Mouse (Mus musculus) heart, postnatal 0 days (tissue): ENCODE measurements around the gene Gm37240. TPM values are rescaled to one million over a fixed set of nuclear protein-coding genes. Genes with fewer than 3 reads are reported as not detected.
A peak's percentile ranks its signal among the peaks of the same experiment; 100 is the strongest.

Experiments used
- ATAC-seq: fragments of 200-750 bp; cut with Nextera tagmentation; 2 replicates; pipeline ENCODE4 v1.8.0; 2017; ENCODE audit warnings: low read depth, moderate number of reproducible peaks, moderate library complexity; ENCODE audit not compliant: insufficient read depth
- DNase-seq: peaks from one replicate; pipeline ENCODE4 v3.0.0-alpha.2; 2016; ENCODE audit warnings: low spot score
- H3K27ac ChIP-seq: fragments of 300-500 bp; sonication (generic); 2 replicates; pipeline ENCODE4 v1.5.1; 2014; ENCODE audit warnings: low read depth, mild to moderate bottlenecking
- H3K27me3 ChIP-seq: fragments of 300-500 bp; sonication (generic); 2 replicates; pipeline ENCODE4 v1.6.1; 2014; ENCODE audit warnings: low read length, mixed read lengths; ENCODE audit not compliant: control insufficient read depth, insufficient read depth
- H3K36me3 ChIP-seq: fragments of 300-500 bp; sonication (generic); replicated peaks from 2 replicates; pipeline ENCODE4 v1.6.1; 2014; ENCODE audit warnings: low read length, mixed read lengths; ENCODE audit not compliant: control insufficient read depth, insufficient read depth
- H3K4me1 ChIP-seq: fragments of 300-500 bp; sonication (generic); 2 replicates; pipeline ENCODE4 v1.6.1; 2014; ENCODE audit warnings: antibody characterized with exemption; ENCODE audit not compliant: control insufficient read depth, insufficient read depth
- H3K4me2 ChIP-seq: fragments of 300-500 bp; sonication (generic); 2 replicates; pipeline ENCODE4 v1.6.1; 2014; ENCODE audit warnings: low read depth, mild to moderate bottlenecking, low read length, moderate library complexity
- H3K4me3 ChIP-seq: fragments of 300-500 bp; sonication (generic); 2 replicates; pipeline ENCODE4 v1.5.1; 2014; ENCODE audit warnings: low read depth, low read length
- H3K9ac ChIP-seq: fragments of 300-500 bp; sonication (generic); replicated peaks from 2 replicates; pipeline ENCODE4 v1.6.1; 2014; ENCODE audit warnings: low read depth, low read length, mixed read lengths
- H3K9me3 ChIP-seq: fragments of 300-500 bp; sonication (generic); replicated peaks from 2 replicates; pipeline ENCODE4 v1.6.1; 2016; ENCODE audit warnings: low read length; ENCODE audit not compliant: control insufficient read depth
- CTCF ChIP-seq: IDR thresholded peaks from 2 replicates; pipeline ENCODE4 v1.5.1; 2016; ENCODE audit warnings: antibody characterized with exemption, control low read depth, low read depth
- EP300 ChIP-seq: IDR thresholded peaks from 2 replicates; pipeline ENCODE4 v1.6.1; 2016; ENCODE audit warnings: antibody characterized with exemption, low read depth
- WGBS: fragments of 180-500 bp; shearing (Covaris S2); extraction: QIAGEN DNeasy Blood & Tissue Kit; methylation state at CpG from one replicate; pipeline ENCODE4 v1.1.7; 2014; 5-methylcytosine and 5-hydroxymethylcytosine counted together
- polyA plus RNA-seq: library from polyadenylated mRNA; unstranded; fragments of >200 nt; fragmentation: Nextera tagmentation; extraction: Ambion mirVana; gene quantifications from 2 replicates; pipeline ENCODE4 v1.2.1, GENCODE M21; 2015
- total RNA-seq: library from RNA; depleted of rRNA; stranded (reverse); fragments of >200 nt; gene quantifications from 2 replicates; pipeline ENCODE4 v1.2.3, GENCODE M21; 2014; ENCODE audit warnings: low replicate concordance

Gm37240 gene
- total and polyA plus RNA-seq, 2 experiments from 2014 or later = 21.7 to 72.1 TPM

- Histone ChIP-seq H3K36me3 (no peaks in the 10 kb centered on the region), H3K4me2 (peak overlapping the region; percentile 73), H3K27ac (peak overlapping the region; percentile 91), H3K27me3 (no peaks in the 10 kb centered on the region), H3K4me3 (peak overlapping the region; percentile 65), H3K9ac (peak overlapping the region; percentile 77; the same call in 1 of the 2 replicates), H3K4me1 (peaks cover 23% of the 10 kb centered on the region; the same call in 1 of the 2 replicates), H3K9me3 (no peaks in the 10 kb centered on the region)
- DNase-seq (peak; percentile 41), ATAC-seq (no peak)
- TF ChIP-seq CTCF (no peak), EP300 (no peak)
- 19% methylated on average over 11 of the region's 11 CpGs for WGBS
Measured at GRCm38 (mm10) chr3:85888221-85888671, 928 bp upstream of the Gm37240 start.

- ATAC-seq = peak; percentile 4; the same call in 1 of the 2 replicates
- H3K4me2 ChIP-seq = peak overlapping the region; percentile 73
- no peaks in the 10 kb centered on the region for H3K9me3 ChIP-seq
- peak overlapping the region; percentile 91 for H3K27ac ChIP-seq
- peak overlapping the region; percentile 77 for H3K9ac ChIP-seq
- no peaks in the 10 kb centered on the region for H3K36me3 ChIP-seq
- peaks cover 23% of the 10 kb centered on the region; the same call in 1 of the 2 replicates for H3K4me1 ChIP-seq
- 2% methylated on average over 22 of the region's 22 CpGs for WGBS
- DNase-seq = peak; percentile 18
- no peaks in the 10 kb centered on the region for H3K27me3 ChIP-seq
- peak overlapping the region; percentile 65 for H3K4me3 ChIP-seq
- TF ChIP-seq CTCF (no peak), EP300 (no peak)
Measured at GRCm38 (mm10) chr3:85886636-85887238, 581 bp downstream of the Gm37240 start.

GRCm38 (mm10) chr3:85885906-85886305, 1.4 kb downstream of the Gm37240 start:
- Histone ChIP-seq H3K4me2 (peak overlapping the region; percentile 73), H3K9ac (peak overlapping the region; percentile 77; the same call in 1 of the 2 replicates), H3K27me3 (no peaks in the 10 kb centered on the region), H3K4me3 (peak overlapping the region; percentile 65), H3K36me3 (no peaks in the 10 kb centered on the region), H3K9me3 (no peaks in the 10 kb centered on the region), H3K27ac (no peak overlapping the region), H3K4me1 (peaks cover 15% of the 10 kb centered on the region; the same call in 1 of the 2 replicates)
- ATAC-seq (no peak), DNase-seq (no peak)
- WGBS = 57% methylated on average over 1 of the region's 1 CpGs
- TF ChIP-seq CTCF = no peak
- no peak for TF ChIP-seq EP300

- Histone ChIP-seq H3K4me1 (peaks cover 34% of the 10 kb centered on the region), H3K27me3 (no peaks in the 10 kb centered on the region), H3K9me3 (no peaks in the 10 kb centered on the region), H3K4me2 (no peak overlapping the region), H3K4me3 (no peak overlapping the region), H3K36me3 (no peaks in the 10 kb centered on the region), H3K27ac (no peak overlapping the region), H3K9ac (no peak overlapping the region)
- TF ChIP-seq CTCF (no peak), EP300 (no peak)
- WGBS = 65% methylated on average over 2 of the region's 2 CpGs
- ATAC-seq (peak; percentile 75), DNase-seq (no peak)
Measured at GRCm38 (mm10) chr3:85880687-85881086, 6.6 kb downstream of the Gm37240 start.

- H3K27me3 ChIP-seq = no peaks in the 10 kb centered on the region
- WGBS = 83% methylated on average over 8 of the region's 8 CpGs
- no peaks in the 10 kb centered on the region for H3K36me3 ChIP-seq
- TF ChIP-seq CTCF (no peak), EP300 (no peak)
- no peak overlapping the region for H3K4me3 ChIP-seq
- H3K4me1 ChIP-seq = peaks cover 29% of the 10 kb centered on the region
- no peak overlapping the region for H3K9ac ChIP-seq
- no peak overlapping the region for H3K27ac ChIP-seq
- ATAC-seq = no peak
- H3K9me3 ChIP-seq = no peaks in the 10 kb centered on the region
- DNase-seq = no peak
- no peak overlapping the region for H3K4me2 ChIP-seq
Measured at GRCm38 (mm10) chr3:85880068-85880467, 7.2 kb downstream of the Gm37240 start.
